Mouse (Mus musculus): Measurements from ENCODE around the gene Rps26. TPM values are rescaled to one million over a fixed set of nuclear protein-coding genes. Genes with fewer than 3 reads are reported as not detected.

The Rps26 gene
- polyA plus RNA-seq, 1 experiment, result 5,964 TPM

- peaks cover 26% of the 10 kb centered on the region for H3K4me1 ChIP-seq
- H3K36me3 ChIP-seq (replicated peaks; ENCODE audit: low read length), result no peaks in the 10 kb centered on the region
- no peak for TF ChIP-seq FLI1 (IDR thresholded peaks at IDR 0.05; ENCODE audit: low read length)
- TF ChIP-seq GATA1 (IDR thresholded peaks at IDR 0.05; ENCODE audit: borderline replicate concordance, low read length), result no peak
- peaks cover 7% of the 10 kb centered on the region; the same call in 1 of the 2 replicates for H3K9me3 ChIP-seq
- no peak overlapping the region for H3K4me3 ChIP-seq (replicated peaks)
- peaks cover 69% of the 10 kb centered on the region for H3K27me3 ChIP-seq (replicated peaks)
Measured at GRCm38 (mm10) chr10:128663441-128664220, 37.1 kb upstream of the Rps26 start.

GRCm38 (mm10) chr10:128662465-128662864, 35.9 kb upstream of the Rps26 start:
- peaks cover 23% of the 10 kb centered on the region for H3K4me1 ChIP-seq
- peaks cover 64% of the 10 kb centered on the region for H3K27me3 ChIP-seq (replicated peaks)
- H3K9me3 ChIP-seq, result peaks cover 7% of the 10 kb centered on the region; the same call in 1 of the 2 replicates
- no peaks in the 10 kb centered on the region for H3K36me3 ChIP-seq (replicated peaks; ENCODE audit: low read length)
- TF ChIP-seq GATA1 (IDR thresholded peaks at IDR 0.05; ENCODE audit: borderline replicate concordance, low read length) (no peak), FLI1 (IDR thresholded peaks at IDR 0.05; ENCODE audit: low read length) (no peak)
- H3K4me3 ChIP-seq (replicated peaks), result no peak overlapping the region

DNA sequence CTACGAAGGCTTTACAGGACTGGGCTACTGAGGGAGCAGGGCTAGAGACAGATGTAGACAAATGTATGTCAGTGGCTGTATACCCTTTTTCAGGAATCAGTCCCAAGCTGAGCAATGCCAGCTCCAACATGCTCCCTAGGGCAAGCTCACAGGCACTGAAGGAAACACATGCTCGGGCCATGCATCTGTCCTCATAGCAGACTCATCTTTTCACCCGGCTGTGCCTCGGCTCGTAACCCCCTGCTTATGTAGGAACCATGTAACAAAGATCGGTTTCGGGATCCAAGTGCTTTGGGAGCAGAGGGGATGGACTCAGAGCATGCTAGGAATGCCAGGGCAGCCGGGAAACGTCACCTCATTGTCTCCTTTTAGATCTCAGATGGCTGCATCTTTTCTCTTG, 32.9 kb upstream of the Rps26 start:
- Histone ChIP-seq H3K36me3 (replicated peaks; ENCODE audit: low read length) (no peaks in the 10 kb centered on the region), H3K4me1 (peaks cover 29% of the 10 kb centered on the region), H3K27me3 (replicated peaks) (peaks cover 60% of the 10 kb centered on the region), H3K4me3 (replicated peaks) (no peak overlapping the region), H3K9me3 (no peaks in the 10 kb centered on the region)
- no peak for TF ChIP-seq FLI1 (IDR thresholded peaks at IDR 0.05; ENCODE audit: low read length)
- TF ChIP-seq GATA1 (IDR thresholded peaks at IDR 0.05; ENCODE audit: borderline replicate concordance, low read length), result no peak

DNA sequence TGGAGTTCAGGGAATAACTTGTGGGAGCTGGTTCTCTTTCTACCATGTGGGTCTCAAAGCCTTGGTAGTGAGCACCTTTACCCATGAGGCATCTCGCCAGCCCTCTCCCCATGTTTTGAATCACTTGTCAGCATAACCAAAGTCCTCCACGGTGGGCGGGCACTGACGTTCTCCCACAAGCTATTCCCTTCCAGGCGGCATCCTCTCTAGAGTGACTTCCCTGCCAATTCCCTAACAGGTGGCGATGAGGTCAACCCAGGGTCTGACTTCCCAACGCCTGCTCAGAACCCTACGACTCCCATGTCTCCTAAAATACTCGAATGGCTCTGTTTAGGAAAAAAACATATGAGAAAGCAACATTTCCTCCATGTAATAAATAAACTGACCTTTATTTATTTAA, 31.3 kb upstream of the Rps26 start:
- no peaks in the 10 kb centered on the region for H3K36me3 ChIP-seq (replicated peaks; ENCODE audit: low read length)
- H3K9me3 ChIP-seq, result no peaks in the 10 kb centered on the region
- H3K4me1 ChIP-seq, result peaks cover 14% of the 10 kb centered on the region
- H3K4me3 ChIP-seq (replicated peaks), result no peak overlapping the region
- peaks cover 64% of the 10 kb centered on the region for H3K27me3 ChIP-seq (replicated peaks)
- TF ChIP-seq GATA1 (IDR thresholded peaks at IDR 0.05; ENCODE audit: borderline replicate concordance, low read length) (no peak), FLI1 (IDR thresholded peaks at IDR 0.05; ENCODE audit: low read length) (no peak)

GRCm38 (mm10) chr10:128656731-128657130, 30.2 kb upstream of the Rps26 start:
- peaks cover 61% of the 10 kb centered on the region for H3K27me3 ChIP-seq (replicated peaks)

GRCm38 (mm10) chr10:128655254-128655653, 28.7 kb upstream of the Rps26 start:
- Histone ChIP-seq H3K4me1 (peaks cover 9% of the 10 kb centered on the region), H3K9me3 (no peaks in the 10 kb centered on the region), H3K36me3 (replicated peaks; ENCODE audit: low read length) (no peaks in the 10 kb centered on the region), H3K4me3 (replicated peaks) (no peak overlapping the region), H3K27me3 (replicated peaks) (peaks cover 54% of the 10 kb centered on the region)
- no peak for TF ChIP-seq FLI1 (IDR thresholded peaks at IDR 0.05; ENCODE audit: low read length)
- no peak for TF ChIP-seq GATA1 (IDR thresholded peaks at IDR 0.05; ENCODE audit: borderline replicate concordance, low read length)

More at GRCm38 (mm10) chr10:128656731-128657130, 30.2 kb upstream of the Rps26 start:
- no peaks in the 10 kb centered on the region for H3K9me3 ChIP-seq
- TF ChIP-seq GATA1 (IDR thresholded peaks at IDR 0.05; ENCODE audit: borderline replicate concordance, low read length) (no peak), FLI1 (IDR thresholded peaks at IDR 0.05; ENCODE audit: low read length) (no peak)
- no peaks in the 10 kb centered on the region for H3K36me3 ChIP-seq (replicated peaks; ENCODE audit: low read length)
- peaks cover 9% of the 10 kb centered on the region for H3K4me1 ChIP-seq
- no peak overlapping the region for H3K4me3 ChIP-seq (replicated peaks)

DNA sequence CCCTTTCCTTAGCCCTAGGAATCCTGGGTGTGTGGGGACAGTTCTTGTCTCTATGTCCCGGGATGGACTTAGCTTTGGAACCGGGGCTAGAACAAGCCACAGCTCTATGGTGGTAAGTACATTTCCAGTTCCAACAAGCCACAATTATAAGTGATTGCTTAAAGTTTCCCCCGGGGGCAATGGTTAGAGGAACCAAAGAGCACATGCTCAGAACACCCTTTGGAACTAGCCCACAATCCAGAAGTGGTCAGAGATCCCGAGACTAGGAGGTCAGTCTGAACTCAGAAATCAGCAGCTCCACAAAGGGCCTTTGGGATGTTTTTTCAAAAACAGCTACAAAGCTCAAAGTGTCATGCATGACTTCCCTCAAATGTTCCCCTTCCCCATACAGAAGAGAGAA, 27.3 kb upstream of the Rps26 start:
- Histone ChIP-seq H3K4me3 (replicated peaks) (no peak overlapping the region), H3K27me3 (replicated peaks) (peaks cover 41% of the 10 kb centered on the region), H3K36me3 (replicated peaks; ENCODE audit: low read length) (no peaks in the 10 kb centered on the region), H3K4me1 (peaks cover 9% of the 10 kb centered on the region), H3K9me3 (no peaks in the 10 kb centered on the region)
- TF ChIP-seq FLI1 (IDR thresholded peaks at IDR 0.05; ENCODE audit: low read length) (no peak), GATA1 (IDR thresholded peaks at IDR 0.05; ENCODE audit: borderline replicate concordance, low read length) (no peak)

DNA sequence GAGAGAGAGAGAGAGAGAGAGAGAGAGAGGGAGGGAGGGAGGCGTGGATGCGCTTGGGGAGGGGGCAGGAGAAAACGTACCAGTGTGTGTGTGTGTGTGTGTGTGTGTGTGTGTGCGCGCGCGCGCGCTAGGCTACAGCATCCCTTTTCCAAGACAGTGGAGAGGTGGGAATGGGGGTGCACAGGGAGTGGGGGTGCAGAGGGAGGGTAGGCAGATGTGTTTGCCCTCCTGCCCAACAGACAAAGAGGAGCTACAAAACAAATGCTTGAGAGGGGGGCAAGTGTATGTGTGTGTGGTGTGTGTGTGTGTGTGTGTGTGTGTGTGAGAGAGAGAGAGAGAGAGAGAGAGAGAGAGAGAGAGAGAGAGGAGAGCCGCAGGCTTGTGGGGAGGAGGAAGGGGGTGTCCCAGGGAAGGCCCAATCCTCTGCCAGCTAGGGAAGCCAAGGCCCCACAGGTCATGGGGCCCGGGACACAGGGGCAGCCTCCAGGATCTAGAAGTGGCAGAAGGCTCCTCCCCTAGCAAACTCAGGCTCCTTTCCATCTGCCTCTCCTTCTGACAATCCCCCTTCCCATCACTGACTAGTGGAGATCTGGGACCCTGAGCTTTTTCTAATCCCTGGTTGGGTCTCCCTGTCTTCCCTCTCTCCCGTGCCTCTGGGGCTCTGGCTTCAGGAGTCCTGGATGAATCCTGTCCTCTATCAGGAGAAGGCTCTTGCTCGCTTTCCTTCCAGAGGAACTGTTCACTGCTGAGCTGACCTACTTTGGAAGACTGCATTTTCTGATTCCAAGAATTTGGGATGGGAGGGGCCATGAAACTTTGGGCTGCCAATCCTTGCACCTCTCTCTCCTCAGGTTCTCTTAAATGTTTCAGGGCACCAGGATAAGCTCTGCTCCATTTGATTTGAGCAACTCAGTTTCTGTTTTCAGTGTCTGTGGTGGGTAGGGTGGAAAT, 19.9 kb upstream of the Rps26 start:
- Histone ChIP-seq H3K27me3 (replicated peaks) (peaks cover 58% of the 10 kb centered on the region), H3K4me3 (replicated peaks) (peak overlapping the region; percentile 82), H3K9me3 (no peaks in the 10 kb centered on the region), H3K4me1 (peaks cover 24% of the 10 kb centered on the region), H3K36me3 (replicated peaks; ENCODE audit: low read length) (no peaks in the 10 kb centered on the region)
- TF ChIP-seq GATA1 (IDR thresholded peaks at IDR 0.05; ENCODE audit: borderline replicate concordance, low read length) (no peak), FLI1 (IDR thresholded peaks at IDR 0.05; ENCODE audit: low read length) (no peak)

- TF ChIP-seq FLI1 (IDR thresholded peaks at IDR 0.05; ENCODE audit: low read length), result no peak
- no peak for TF ChIP-seq GATA1 (IDR thresholded peaks at IDR 0.05; ENCODE audit: borderline replicate concordance, low read length)
- Histone ChIP-seq H3K4me1 (peaks cover 24% of the 10 kb centered on the region), H3K4me3 (replicated peaks) (peak within 1 kb of the TSS; percentile 91), H3K27me3 (replicated peaks) (peaks cover 62% of the 10 kb centered on the region), H3K9me3 (no peaks in the 10 kb centered on the region), H3K36me3 (replicated peaks; ENCODE audit: low read length) (no peaks in the 10 kb centered on the region)
Measured at GRCm38 (mm10) chr10:128645111-128646011, 18.8 kb upstream of the Rps26 start, which contains the start of gene Ikzf4. TSS of gene Ikzf4 (minus strand) at chr10:128645991.
